Mouse (Mus musculus) midbrain, embryonic 14.5 days (tissue): ENCODE results near the gene Pgm2. TPM values are rescaled to one million over a fixed set of nuclear protein-coding genes. Genes with fewer than 3 reads are reported as not detected.
A peak's percentile ranks its signal among the peaks of the same experiment; 100 is the strongest.

Experiments
- ATAC-seq: fragments of 200-750 bp; cut with Nextera tagmentation; 2 replicates; pipeline ENCODE4 v1.8.0; 2017; ENCODE audit warnings: moderate number of reproducible peaks, moderate library complexity; ENCODE audit not compliant: low FRiP score, low TSS enrichment
- DNase-seq: peaks from one replicate; pipeline ENCODE4 v3.0.0-alpha.2; 2015
- H3K27ac ChIP-seq: fragments of 300-500 bp; sonication (generic); replicated peaks from 2 replicates; pipeline ENCODE4 v1.5.1; 2014; ENCODE audit warnings: mild to moderate bottlenecking, low read depth, low read length, moderate library complexity
- H3K27me3 ChIP-seq: fragments of 300-500 bp; sonication (generic); 2 replicates; pipeline ENCODE4 v1.6.1; 2014; ENCODE audit warnings: low read length, control low read depth, mixed read lengths; ENCODE audit not compliant: control insufficient read depth, insufficient read depth
- H3K36me3 ChIP-seq: fragments of 300-500 bp; sonication (generic); 2 replicates; pipeline ENCODE4 v1.6.1; 2014; ENCODE audit warnings: low read length, control low read depth; ENCODE audit not compliant: control insufficient read depth, insufficient read depth
- H3K4me1 ChIP-seq: fragments of 300-500 bp; sonication (generic); 2 replicates; pipeline ENCODE4 v1.6.1; 2014; ENCODE audit warnings: mild to moderate bottlenecking, antibody characterized with exemption, low read length, control low read depth; ENCODE audit not compliant: control insufficient read depth, insufficient read depth
- H3K4me2 ChIP-seq: fragments of 300-500 bp; sonication (generic); 2 replicates; pipeline ENCODE4 v1.6.1; 2014; ENCODE audit warnings: mild to moderate bottlenecking, low read length, moderate library complexity
- H3K4me3 ChIP-seq: fragments of 300-500 bp; sonication (generic); replicated peaks from 2 replicates; pipeline ENCODE4 v1.5.1; 2014; ENCODE audit warnings: low read depth, low read length
- H3K9ac ChIP-seq: fragments of 300-500 bp; sonication (generic); replicated peaks from 2 replicates; pipeline ENCODE4 v1.6.1; 2014; ENCODE audit warnings: mild to moderate bottlenecking, low read length, moderate library complexity
- H3K9me3 ChIP-seq: fragments of 300-500 bp; sonication (generic); 2 replicates; pipeline ENCODE4 v1.6.1; 2016; ENCODE audit warnings: low read length, control low read depth, mixed read lengths; ENCODE audit not compliant: control insufficient read depth
- WGBS: fragments of 180-500 bp; shearing (Covaris S2); extraction: QIAGEN DNeasy Blood & Tissue Kit; methylation state at CpG from one replicate; pipeline ENCODE4 v1.1.7; 2014; 5-methylcytosine and 5-hydroxymethylcytosine counted together
- polyA plus RNA-seq: library from polyadenylated mRNA; unstranded; fragments of >200 nt; fragmentation: Nextera tagmentation; extraction: Ambion mirVana; gene quantifications from 2 replicates; pipeline ENCODE4 v1.2.1, GENCODE M21; 2014

Pgm2 gene
- polyA plus RNA-seq, 1 experiment from 2014 or later, result 20.5 TPM

DNA sequence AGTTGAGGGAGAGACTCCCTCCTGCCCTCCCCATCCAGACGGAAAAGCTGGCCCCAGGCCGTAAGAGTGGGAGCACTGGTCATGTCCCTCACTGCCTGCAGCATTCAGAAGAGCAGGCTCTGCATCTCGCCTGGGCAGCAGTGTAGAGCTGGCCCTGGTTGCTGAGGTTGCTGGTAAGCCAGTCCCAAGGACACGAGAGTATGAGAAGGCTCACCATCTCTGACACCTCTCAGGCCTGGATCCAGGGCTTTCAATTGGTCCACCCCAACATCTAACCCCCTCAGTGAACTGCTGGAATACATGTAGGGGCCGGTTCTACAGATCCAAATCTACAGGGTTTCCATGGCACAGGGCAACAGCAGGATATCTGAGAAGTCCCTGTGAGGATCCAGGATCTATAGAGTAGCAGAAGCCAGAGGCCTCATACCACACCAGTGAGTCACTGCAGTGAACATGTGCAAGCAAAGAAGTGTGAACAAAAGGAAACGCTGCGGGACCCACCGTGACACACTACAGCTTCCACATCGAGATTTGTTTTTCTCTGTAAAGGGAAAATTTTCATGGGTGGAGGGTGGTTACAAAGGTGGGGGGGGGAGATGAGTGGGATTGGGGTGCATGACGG, 53.7 kb downstream of the Pgm2 start:
- WGBS, result 85% methylated on average over 10 of the region's 10 CpGs
- no peak for ATAC-seq

DNA sequence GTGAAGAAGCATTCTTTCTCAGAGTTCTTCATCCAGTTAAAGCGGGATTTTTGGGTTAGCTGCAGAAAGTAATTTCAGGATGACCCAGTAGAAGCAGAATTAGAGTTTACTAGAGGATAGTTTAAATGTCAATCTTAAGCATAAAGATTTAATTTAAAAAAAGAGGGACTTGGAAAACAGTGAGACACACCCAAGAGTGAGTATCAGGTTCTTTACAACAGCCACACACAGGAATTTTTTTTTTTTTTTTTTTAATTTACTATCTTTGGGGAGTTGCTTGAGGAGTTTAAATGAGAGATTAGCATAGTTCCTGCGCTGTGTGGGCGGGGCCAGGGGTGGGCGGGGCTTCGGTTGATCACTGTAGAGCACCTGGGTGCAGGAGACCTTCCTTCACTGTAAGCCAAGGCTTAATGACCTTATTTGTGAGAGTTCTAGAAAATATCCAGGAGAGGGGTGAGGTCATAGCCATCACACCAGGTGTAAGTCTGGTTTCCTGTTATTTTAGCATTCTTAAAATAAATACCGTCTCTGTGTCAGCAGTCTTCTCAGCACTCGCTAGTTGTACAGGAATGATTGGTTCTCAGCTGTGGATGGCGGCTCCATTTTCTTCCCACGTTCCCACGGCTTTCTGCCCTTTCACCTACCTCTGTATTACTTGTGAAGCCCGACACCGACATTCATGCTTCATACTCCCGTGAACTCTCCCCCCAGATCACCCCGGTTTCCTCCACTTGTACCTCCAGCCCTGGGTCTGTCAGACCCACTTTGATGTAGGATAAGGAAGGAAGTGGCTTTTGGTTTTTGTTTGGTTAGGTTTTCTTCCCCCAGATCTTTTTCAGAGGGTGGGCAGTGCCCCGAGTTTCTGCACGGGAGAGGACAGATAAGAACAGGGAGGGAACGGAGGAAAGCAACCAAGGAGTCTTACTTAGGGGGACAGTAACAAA, 56.7 kb downstream of the Pgm2 start:
- no peak overlapping the region for H3K4me3 ChIP-seq
- WGBS, result 40% methylated on average over 17 of the region's 17 CpGs
- H3K9ac ChIP-seq, result no peak overlapping the region
- no peaks in the 10 kb centered on the region for H3K9me3 ChIP-seq
- H3K4me2 ChIP-seq, result no peak overlapping the region
- no peaks in the 10 kb centered on the region for H3K4me1 ChIP-seq
- no peaks in the 10 kb centered on the region for H3K36me3 ChIP-seq
- no peak for ATAC-seq
- no peak for DNase-seq
- H3K27ac ChIP-seq, result no peak overlapping the region
- no peaks in the 10 kb centered on the region for H3K27me3 ChIP-seq

More for the DNA sequence above, 53.7 kb downstream of the Pgm2 start:
- Histone ChIP-seq H3K9ac (no peak overlapping the region), H3K27me3 (no peaks in the 10 kb centered on the region), H3K9me3 (no peaks in the 10 kb centered on the region), H3K36me3 (no peaks in the 10 kb centered on the region), H3K4me3 (no peak overlapping the region), H3K27ac (no peak overlapping the region), H3K4me1 (no peaks in the 10 kb centered on the region), H3K4me2 (no peak overlapping the region)
- no peak for DNase-seq

DNA sequence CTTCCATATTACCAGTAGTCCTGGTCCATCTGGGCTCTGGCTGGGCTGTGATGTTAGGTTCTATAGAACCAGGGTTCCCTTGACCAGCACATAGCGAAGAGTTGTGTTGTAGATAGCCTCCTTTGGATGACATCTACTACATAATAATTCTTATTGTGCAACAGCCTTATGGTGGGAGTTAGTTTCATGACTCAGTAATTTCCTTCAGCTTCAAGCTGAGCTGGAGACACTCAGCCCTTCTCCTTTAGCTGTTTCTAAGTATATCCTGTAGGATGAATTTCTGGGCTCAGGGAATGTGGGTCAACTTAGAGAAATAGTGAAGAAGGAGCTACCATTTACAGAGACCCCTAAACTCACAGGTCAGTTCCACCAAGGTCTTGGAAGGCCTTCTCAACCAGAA, 60.6 kb downstream of the Pgm2 start:
- H3K4me3 ChIP-seq, result no peak overlapping the region
- no peak overlapping the region for H3K9ac ChIP-seq
- WGBS, result 93% methylated on average over 1 of the region's 1 CpGs
- no peak overlapping the region for H3K27ac ChIP-seq
- no peaks in the 10 kb centered on the region for H3K36me3 ChIP-seq
- ATAC-seq, result no peak
- H3K9me3 ChIP-seq, result no peaks in the 10 kb centered on the region
- H3K27me3 ChIP-seq, result peaks cover 9% of the 10 kb centered on the region
- no peak overlapping the region for H3K4me2 ChIP-seq
- DNase-seq, result no peak
- no peaks in the 10 kb centered on the region for H3K4me1 ChIP-seq

DNA sequence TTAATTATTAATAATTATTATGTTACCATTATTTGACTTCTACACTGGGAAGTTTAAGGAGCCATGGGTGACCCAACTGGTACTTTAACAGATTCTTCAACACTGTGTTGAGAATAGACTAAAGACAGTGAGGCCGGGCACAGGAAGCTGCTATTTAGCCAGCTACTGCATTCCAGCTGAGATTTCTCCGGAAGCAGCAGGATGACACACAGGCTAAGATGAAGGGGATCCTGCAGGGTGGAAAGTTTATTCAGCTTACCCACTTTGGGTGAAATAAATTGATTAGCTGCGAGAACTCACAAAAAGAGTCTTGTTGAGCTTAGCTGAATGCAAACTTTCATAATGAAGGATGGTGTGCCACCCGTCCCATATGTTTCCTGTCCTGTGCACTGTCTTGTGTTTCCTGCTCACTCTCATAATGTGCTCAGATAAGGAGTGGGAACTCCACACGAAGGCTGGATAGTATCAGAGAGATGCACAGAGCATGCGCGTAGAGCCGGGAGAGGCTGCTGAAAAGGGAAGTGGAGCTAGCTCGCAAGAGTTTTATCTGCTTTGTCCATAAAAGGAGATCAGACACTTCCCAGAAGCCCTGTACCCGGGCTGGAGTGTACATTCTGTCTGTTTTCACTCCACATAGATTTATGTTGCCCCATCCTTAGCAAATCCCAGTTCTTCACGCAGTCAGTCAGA, 63.3 kb downstream of the Pgm2 start, which contains the start of gene Tbc1d1:
Gene Tbc1d1, plus strand, starts transcription at position 445 of the 690 bp plus-strand sequence.
- no peak within 1 kb of the TSS for H3K4me3 ChIP-seq
- H3K27ac ChIP-seq, result no peak within 1 kb of the TSS
- no peaks in the 10 kb centered on the region for H3K9me3 ChIP-seq
- peaks cover 17% of the 10 kb centered on the region for H3K27me3 ChIP-seq
- ATAC-seq, result no peak
- no peak within 1 kb of the TSS for H3K4me2 ChIP-seq
- H3K36me3 ChIP-seq, result no peaks in the 10 kb centered on the region
- peak; percentile 35 for DNase-seq
- no peak within 1 kb of the TSS for H3K9ac ChIP-seq
- 0 out of 2 replicates have a peak, but pooled peaks cover 4% of the 10 kb centered on the region for H3K4me1 ChIP-seq
- WGBS, result 66% methylated on average over 11 of the region's 11 CpGs

DNA sequence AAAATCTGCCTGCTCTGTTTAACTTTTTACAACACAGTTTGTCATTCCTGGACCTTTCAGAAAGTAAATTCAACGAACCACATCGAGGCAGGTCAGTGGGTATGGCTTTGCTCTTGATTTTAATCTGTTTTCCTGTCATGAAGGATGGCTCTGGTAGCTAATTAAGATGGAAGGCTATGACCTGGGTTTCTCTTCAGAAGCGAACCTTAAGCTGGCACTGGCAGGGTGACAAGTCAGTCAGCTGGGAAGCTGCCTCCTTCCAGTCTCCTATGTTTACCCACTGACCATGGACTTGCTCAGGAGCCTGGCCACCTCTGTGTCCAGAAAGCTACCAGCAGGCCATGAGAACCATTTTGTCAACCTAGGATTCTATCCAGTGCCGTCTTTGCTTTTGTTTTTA, 63.8 kb downstream of the Pgm2 start:
- Histone ChIP-seq H3K4me1 (0 out of 2 replicates have a peak, but pooled peaks cover 4% of the 10 kb centered on the region), H3K4me2 (no peak overlapping the region), H3K27ac (no peak overlapping the region), H3K27me3 (peaks cover 23% of the 10 kb centered on the region), H3K9me3 (no peaks in the 10 kb centered on the region), H3K9ac (no peak overlapping the region), H3K36me3 (no peaks in the 10 kb centered on the region), H3K4me3 (no peak overlapping the region)
- WGBS, result 46% methylated on average over 4 of the region's 4 CpGs
- DNase-seq, result no peak
- ATAC-seq, result no peak

DNA sequence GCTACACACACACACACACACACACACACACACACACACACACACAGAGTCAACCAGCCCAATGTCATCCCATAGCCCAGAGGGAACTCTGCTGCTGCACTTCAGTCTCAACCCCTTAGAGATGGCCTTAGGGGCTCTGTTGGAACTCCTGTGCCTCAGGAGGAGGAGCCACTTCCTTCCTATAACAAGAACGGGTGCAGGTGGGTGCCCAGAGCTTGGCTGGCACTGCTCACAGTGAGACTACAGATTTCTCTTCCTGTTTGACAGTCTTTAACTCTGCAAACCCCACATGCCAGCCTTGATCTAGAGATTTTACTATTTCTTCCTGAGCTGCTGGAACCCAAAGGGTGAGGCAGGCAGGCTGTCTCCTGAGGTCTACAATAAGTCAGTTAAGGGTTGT, 65.2 kb downstream of the Pgm2 start:
- WGBS, result 56% methylated on average over 1 of the region's 1 CpGs

DNA sequence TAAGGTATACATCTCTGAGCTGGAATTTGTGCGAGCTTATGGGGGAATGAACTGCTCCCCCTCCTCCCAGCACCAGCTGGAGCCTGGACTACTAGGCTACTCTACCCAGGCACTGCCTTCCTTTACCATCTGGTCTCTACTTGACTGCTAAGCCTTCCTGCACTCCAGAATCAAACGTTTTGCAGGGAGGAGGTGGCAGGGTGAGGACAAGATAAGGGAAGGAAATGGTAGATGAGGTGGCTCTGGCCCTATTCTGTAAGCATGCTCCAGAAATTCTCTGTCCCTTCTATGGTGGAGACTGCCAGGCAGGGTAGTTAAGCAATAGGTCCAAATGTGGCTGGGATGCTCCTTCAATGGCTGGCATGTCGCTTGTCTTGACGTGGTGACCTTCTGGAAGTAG, 65.8 kb downstream of the Pgm2 start:
- no peak overlapping the region for H3K9ac ChIP-seq
- DNase-seq, result no peak
- H3K36me3 ChIP-seq, result no peaks in the 10 kb centered on the region
- 47% methylated on average over 4 of the region's 4 CpGs for WGBS
- no peaks in the 10 kb centered on the region for H3K9me3 ChIP-seq
- no peak overlapping the region for H3K27ac ChIP-seq
- H3K27me3 ChIP-seq, result peaks cover 27% of the 10 kb centered on the region
- H3K4me2 ChIP-seq, result peak overlapping the region; percentile 100
- no peak for ATAC-seq
- 0 out of 2 replicates have a peak, but pooled peaks cover 4% of the 10 kb centered on the region for H3K4me1 ChIP-seq
- no peak overlapping the region for H3K4me3 ChIP-seq

More for the DNA sequence above, 65.2 kb downstream of the Pgm2 start:
- Histone ChIP-seq H3K36me3 (no peaks in the 10 kb centered on the region), H3K9ac (no peak overlapping the region), H3K9me3 (no peaks in the 10 kb centered on the region), H3K27ac (no peak overlapping the region), H3K27me3 (peaks cover 27% of the 10 kb centered on the region), H3K4me1 (0 out of 2 replicates have a peak, but pooled peaks cover 4% of the 10 kb centered on the region), H3K4me2 (no peak overlapping the region), H3K4me3 (no peak overlapping the region)
- ATAC-seq (no peak), DNase-seq (no peak)

DNA sequence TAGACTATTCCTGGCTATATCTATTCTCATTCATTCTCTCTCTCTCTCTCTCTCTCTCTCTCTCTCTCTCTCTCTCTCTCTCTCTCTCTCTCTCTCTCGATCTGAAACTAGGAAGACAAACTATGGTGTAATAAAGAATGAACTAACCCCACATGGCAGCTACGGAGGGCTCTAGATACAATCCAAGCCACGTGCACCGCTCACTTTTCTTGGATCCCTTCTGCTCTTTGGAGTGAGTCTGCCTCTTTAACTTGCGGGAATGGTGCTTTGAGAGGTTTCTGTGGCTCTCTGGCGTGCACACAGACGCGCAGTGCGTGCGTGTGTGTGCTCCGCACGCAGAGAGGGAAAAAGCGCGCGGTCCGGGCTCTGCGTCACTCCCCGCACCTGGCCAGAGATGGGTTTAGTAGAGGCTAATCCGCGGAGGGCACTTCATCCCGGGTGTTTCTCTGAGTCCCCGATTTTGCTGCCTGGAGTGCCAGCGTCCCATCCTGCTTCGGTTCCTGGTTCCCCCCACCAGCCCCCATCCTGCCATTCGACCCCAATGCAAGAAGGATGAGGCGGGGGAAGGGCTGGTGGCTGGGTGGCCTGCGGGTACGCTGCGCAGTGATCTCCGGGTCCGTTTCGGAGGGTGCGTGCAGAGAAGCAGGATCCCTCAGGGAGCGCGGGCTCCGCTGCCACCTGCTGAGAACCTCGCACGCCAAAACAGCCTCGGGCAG, 66.5 kb downstream of the Pgm2 start:
- H3K4me2 ChIP-seq, result peak overlapping the region; percentile 100
- peak overlapping the region; percentile 58 for H3K9ac ChIP-seq
- WGBS, result under 1% methylated on average over 39 of the region's 39 CpGs
- ATAC-seq (peak; percentile 66), DNase-seq (peak; percentile 73)
- H3K4me1 ChIP-seq, result 0 out of 2 replicates have a peak, but pooled peaks cover 4% of the 10 kb centered on the region
- peaks cover 27% of the 10 kb centered on the region for H3K27me3 ChIP-seq
- H3K9me3 ChIP-seq, result no peaks in the 10 kb centered on the region
- no peak overlapping the region for H3K27ac ChIP-seq
- H3K4me3 ChIP-seq, result peak overlapping the region; percentile 61
- no peaks in the 10 kb centered on the region for H3K36me3 ChIP-seq
